Mouse (Mus musculus): Measurements from ENCODE around the gene Tent5d. TPM values are rescaled to one million over a fixed set of nuclear protein-coding genes. Genes with fewer than 3 reads are reported as not detected.

Gene Tent5d
- polyA plus RNA-seq, 2 experiments, result not detected

DNA sequence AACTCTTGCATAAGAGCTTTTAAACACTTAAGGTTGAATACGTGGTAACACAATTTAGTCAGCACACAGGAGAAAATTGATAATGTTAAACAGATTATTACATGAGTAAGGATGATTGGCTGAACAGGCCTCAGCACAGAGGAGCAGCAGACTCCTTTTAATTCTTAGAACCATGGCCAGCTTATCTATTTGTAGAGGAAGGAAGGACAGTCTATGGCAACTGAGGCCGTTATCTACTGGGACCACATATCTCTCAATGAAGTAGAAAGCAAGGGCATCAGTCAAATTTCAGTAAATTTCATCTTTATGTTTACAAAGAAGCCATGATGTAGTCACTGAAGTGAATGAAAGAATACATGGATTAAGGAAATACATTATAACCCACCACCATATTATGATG, 4.5 kb downstream of the Tent5d start:
- Histone ChIP-seq H3K4me2 (ENCODE audit: low read depth) (peak overlapping the region; percentile 33; the same call in 1 of the 2 replicates), H3K4me1 (replicated peaks; ENCODE audit: control insufficient read depth in 2 of 2, insufficient read depth in 2 of 2, low read length in 1 of 2) (peaks cover 2% of the 10 kb centered on the region in 2 experiments; a peak in 2 of 4 replicates), H3K27ac (no peak overlapping the region; the same call in 1 of the 2 replicates), H3K27me3 (ENCODE audit: control insufficient read depth, insufficient read depth, low read length) (no peaks in the 10 kb centered on the region), H3K9me3 (ENCODE audit: control insufficient read depth, low read length) (no peaks in the 10 kb centered on the region), H3K36me3 (replicated peaks; ENCODE audit: control insufficient read depth, insufficient read depth, low read depth) (no peaks in the 10 kb centered on the region), H3K9ac (replicated peaks) (no peak overlapping the region), H3K4me3 (ENCODE audit: insufficient read depth in 1 of 2, low read depth in 2 of 2, low read length in 2 of 2) (no peak overlapping the region)
- ATAC-seq (ENCODE audit: insufficient read depth), result peak; percentile 95
- TF ChIP-seq EP300 (IDR thresholded peaks at IDR 0.05; ENCODE audit: low read depth) (peak; percentile 30), CTCF (IDR thresholded peaks at IDR 0.05; ENCODE audit: low read depth) (no peak)
- WGBS (ENCODE audit: insufficient replicate concordance), result 33% methylated on average over 2 of the region's 2 CpGs
- peak in 2 of 3 experiments; percentile 20 to 33 for DNase-seq (ENCODE audit: low read depth in 3 of 3, low spot score in 3 of 3)

DNA sequence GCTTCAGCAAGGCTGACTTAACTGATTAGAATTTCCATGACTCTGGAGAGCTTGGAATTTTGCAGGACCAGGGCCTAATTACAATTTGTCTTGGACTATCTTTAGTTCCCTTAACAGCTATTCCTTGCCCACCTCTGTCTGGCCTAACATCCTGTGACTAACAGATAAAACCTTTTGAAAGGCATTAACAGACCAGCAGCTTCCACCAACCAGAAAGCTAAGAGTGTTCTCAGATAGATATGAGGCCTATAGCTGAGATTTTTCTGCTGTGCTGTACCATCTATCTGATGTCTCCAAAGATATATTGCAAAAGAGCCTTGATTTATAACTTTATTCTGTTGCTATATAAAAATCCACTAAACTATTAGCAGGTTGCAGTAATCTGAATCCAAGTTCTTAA, 19.7 kb downstream of the Tent5d start:
- no peak for ATAC-seq (ENCODE audit: insufficient read depth)
- Histone ChIP-seq H3K4me1 (replicated peaks; ENCODE audit: control insufficient read depth in 2 of 2, insufficient read depth in 2 of 2, low read length in 1 of 2) (no peaks in the 10 kb centered on the region; a peak in 1 of 4 replicates), H3K27me3 (ENCODE audit: control insufficient read depth, insufficient read depth, low read length) (no peaks in the 10 kb centered on the region), H3K4me3 (ENCODE audit: insufficient read depth in 1 of 2, low read depth in 2 of 2, low read length in 2 of 2) (no peak overlapping the region), H3K4me2 (ENCODE audit: low read depth) (no peak overlapping the region), H3K9ac (replicated peaks) (no peak overlapping the region), H3K27ac (no peak overlapping the region), H3K9me3 (ENCODE audit: control insufficient read depth, low read length) (no peaks in the 10 kb centered on the region), H3K36me3 (replicated peaks; ENCODE audit: control insufficient read depth, insufficient read depth, low read depth) (no peaks in the 10 kb centered on the region)
- DNase-seq (ENCODE audit: low read depth in 3 of 3, low spot score in 3 of 3), result no peak
- no peak for TF ChIP-seq EP300 (IDR thresholded peaks at IDR 0.05; ENCODE audit: low read depth)
- no peak for TF ChIP-seq CTCF (IDR thresholded peaks at IDR 0.05; ENCODE audit: low read depth)

DNA sequence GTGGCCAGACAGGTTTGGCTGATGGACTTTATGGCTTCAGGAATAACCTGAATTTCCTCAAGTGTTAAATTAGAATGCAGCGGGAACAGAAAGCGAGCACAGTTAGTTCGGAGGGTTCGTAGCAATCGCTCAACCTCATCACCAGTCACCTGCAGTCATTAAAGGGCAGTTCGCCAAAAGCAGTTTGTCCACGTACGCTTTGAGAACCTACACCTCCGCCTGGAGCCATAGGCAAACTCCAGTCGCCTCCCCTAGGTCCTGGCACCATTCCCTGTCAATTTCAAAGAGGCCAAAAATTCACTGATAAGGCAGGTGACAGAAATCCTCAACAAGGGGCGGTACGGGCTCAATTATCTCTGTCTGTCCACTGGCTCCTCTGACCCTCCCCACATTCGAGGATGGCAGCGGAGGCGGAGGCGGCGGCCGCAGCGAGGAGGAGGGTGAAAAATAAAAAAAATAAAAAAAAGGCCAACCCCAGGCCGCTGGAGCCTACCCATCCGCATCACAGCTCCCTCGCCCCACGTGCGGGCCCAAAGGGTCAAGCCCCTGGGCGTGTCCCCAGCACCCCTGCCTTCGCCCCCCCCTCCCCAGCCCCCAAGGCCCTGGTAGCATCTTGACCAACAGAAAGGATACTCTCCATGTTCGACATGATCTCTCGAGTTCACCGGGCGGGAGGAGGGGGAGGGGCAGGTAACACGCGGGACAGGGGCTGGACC, 23.3 kb downstream of the Tent5d start:
- peak overlapping the region; percentile 25; the same call in 1 of the 2 replicates for H3K27ac ChIP-seq

DNA sequence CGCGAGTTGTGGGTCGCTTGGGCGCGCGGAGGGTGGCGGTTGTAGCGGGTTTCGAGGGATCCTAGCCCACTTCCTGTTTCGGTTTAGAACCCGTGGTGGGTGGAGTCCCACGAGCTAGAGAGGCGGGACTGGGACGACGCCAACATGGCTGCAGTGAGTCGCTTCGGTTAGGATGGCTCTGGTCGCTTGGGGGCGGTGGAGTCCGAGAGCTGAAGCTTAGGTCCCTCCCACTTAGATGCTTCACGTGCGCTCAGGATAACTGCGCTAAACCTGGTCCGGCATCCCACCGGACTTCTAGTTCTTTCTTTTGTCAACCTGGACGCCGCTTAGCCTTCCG, 23.8 kb downstream of the Tent5d start, which contains the start of gene 2610002M06Rik:
Gene 2610002M06Rik (minus strand): TSS at position 117 of the 337 bp plus-strand sequence.
- TF ChIP-seq EP300 (IDR thresholded peaks at IDR 0.05; ENCODE audit: low read depth), result no peak
- peak; percentile 78 for TF ChIP-seq CTCF (IDR thresholded peaks at IDR 0.05; ENCODE audit: low read depth)
- Histone ChIP-seq H3K9me3 (ENCODE audit: control insufficient read depth, low read length) (no peaks in the 10 kb centered on the region), H3K4me1 (replicated peaks; ENCODE audit: control insufficient read depth in 2 of 2, insufficient read depth in 2 of 2, low read length in 1 of 2) (no peaks in the 10 kb centered on the region; a peak in 1 of 4 replicates), H3K27ac (peak within 1 kb of the TSS; percentile 25; the same call in 1 of the 2 replicates), H3K36me3 (replicated peaks; ENCODE audit: control insufficient read depth, insufficient read depth, low read depth) (no peaks in the 10 kb centered on the region), H3K9ac (replicated peaks) (peak within 1 kb of the TSS; percentile 80), H3K4me3 (ENCODE audit: insufficient read depth in 1 of 2, low read depth in 2 of 2, low read length in 2 of 2) (peak within 1 kb of the TSS; percentile 75 to 96), H3K4me2 (ENCODE audit: low read depth) (peak within 1 kb of the TSS; percentile 63), H3K27me3 (ENCODE audit: control insufficient read depth, insufficient read depth, low read length) (no peaks in the 10 kb centered on the region)
- WGBS (ENCODE audit: insufficient replicate concordance), result 17% methylated on average over 17 of the region's 28 CpGs
- ATAC-seq (ENCODE audit: insufficient read depth), result peak; percentile 99
- peak; percentile 74 to 80 (median 75) for DNase-seq (ENCODE audit: low read depth in 3 of 3, low spot score in 3 of 3)

More for the DNA sequence above, 23.3 kb downstream of the Tent5d start:
- Histone ChIP-seq H3K27me3 (ENCODE audit: control insufficient read depth, insufficient read depth, low read length) (no peaks in the 10 kb centered on the region), H3K9ac (replicated peaks) (peak overlapping the region; percentile 80), H3K36me3 (replicated peaks; ENCODE audit: control insufficient read depth, insufficient read depth, low read depth) (no peaks in the 10 kb centered on the region), H3K4me1 (replicated peaks; ENCODE audit: control insufficient read depth in 2 of 2, insufficient read depth in 2 of 2, low read length in 1 of 2) (no peaks in the 10 kb centered on the region; a peak in 1 of 4 replicates), H3K4me3 (ENCODE audit: insufficient read depth in 1 of 2, low read depth in 2 of 2, low read length in 2 of 2) (peak overlapping the region; percentile 75 to 96), H3K9me3 (ENCODE audit: control insufficient read depth, low read length) (no peaks in the 10 kb centered on the region), H3K4me2 (ENCODE audit: low read depth) (peak overlapping the region; percentile 63)
- DNase-seq (ENCODE audit: low read depth in 3 of 3, low spot score in 3 of 3) (peak in 1 of 3 experiments; percentile 24), ATAC-seq (ENCODE audit: insufficient read depth) (peak; percentile 66)
- TF ChIP-seq EP300 (IDR thresholded peaks at IDR 0.05; ENCODE audit: low read depth) (no peak), CTCF (IDR thresholded peaks at IDR 0.05; ENCODE audit: low read depth) (no peak)
- WGBS (ENCODE audit: insufficient replicate concordance), result 17% methylated on average over 32 of the region's 32 CpGs

DNA sequence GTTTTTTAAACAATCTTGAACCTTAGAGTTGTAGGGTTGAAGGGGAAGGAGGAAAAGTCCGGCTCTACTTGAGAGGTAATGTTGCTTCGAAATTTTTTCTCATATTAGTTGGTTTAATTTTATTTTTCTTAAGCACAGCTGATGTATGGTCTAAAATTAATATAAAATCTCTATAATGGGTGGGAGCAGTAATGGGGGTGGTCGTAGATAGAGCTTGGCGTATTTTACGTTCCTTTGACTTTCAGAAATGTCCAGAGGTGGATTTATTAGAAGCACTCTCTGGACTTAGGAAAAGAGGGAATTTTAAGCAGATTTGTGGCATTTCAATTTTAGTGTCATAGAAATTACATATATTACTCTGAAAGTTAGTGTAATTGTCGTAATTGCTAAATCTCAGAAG, 24.3 kb downstream of the Tent5d start:
- peak overlapping the region; percentile 63 for H3K4me2 ChIP-seq (ENCODE audit: low read depth)
- DNase-seq (ENCODE audit: low read depth in 3 of 3, low spot score in 3 of 3) (no peak), ATAC-seq (ENCODE audit: insufficient read depth) (no peak)
- no peaks in the 10 kb centered on the region; a peak in 1 of 4 replicates for H3K4me1 ChIP-seq (replicated peaks; ENCODE audit: control insufficient read depth in 2 of 2, insufficient read depth in 2 of 2, low read length in 1 of 2)
- H3K4me3 ChIP-seq (ENCODE audit: insufficient read depth in 1 of 2, low read depth in 2 of 2, low read length in 2 of 2), result no peak overlapping the region
- H3K9me3 ChIP-seq (ENCODE audit: control insufficient read depth, low read length), result no peaks in the 10 kb centered on the region
- H3K36me3 ChIP-seq (replicated peaks; ENCODE audit: control insufficient read depth, insufficient read depth, low read depth), result no peaks in the 10 kb centered on the region
- TF ChIP-seq CTCF (IDR thresholded peaks at IDR 0.05; ENCODE audit: low read depth), result no peak
- no peak for TF ChIP-seq EP300 (IDR thresholded peaks at IDR 0.05; ENCODE audit: low read depth)
- no peak overlapping the region for H3K27ac ChIP-seq
- no peaks in the 10 kb centered on the region for H3K27me3 ChIP-seq (ENCODE audit: control insufficient read depth, insufficient read depth, low read length)
- 75% methylated on average over 6 of the region's 6 CpGs for WGBS (ENCODE audit: insufficient replicate concordance)
- no peak overlapping the region for H3K9ac ChIP-seq (replicated peaks)
